Mouse (Mus musculus): ENCODE data around the gene Sardh.

- no peak for TF ChIP-seq CTCF (IDR thresholded peaks at IDR 0.05; ENCODE audit: borderline replicate concordance, control insufficient read depth, extremely low read depth, insufficient read depth, low read length, poor library complexity)
- no peak for TF ChIP-seq POLR2A (IDR thresholded peaks at IDR 0.05; ENCODE audit: control insufficient read depth, extremely low read depth, insufficient read depth, low read length, poor library complexity)
These were observed 83.1 kb downstream of the Sardh start, which contains the start of gene Dbh for GRCm38 (mm10) chr2:27164796-27165590.

All from thymus, adult 2 months (tissue).